Mouse (Mus musculus) hindbrain, embryonic 12.5 days (tissue): ENCODE data around the gene Cenpe. TPM values are rescaled to one million over a fixed set of nuclear protein-coding genes. Genes with fewer than 3 reads are reported as not detected.

ENCODE experiments used
- ATAC-seq: fragments of 200-750 bp; cut with Nextera tagmentation; 2 replicates; pipeline ENCODE4 v1.8.0; 2017; ENCODE audit warnings: moderate TSS enrichment; ENCODE audit not compliant: low FRiP score
- H3K27ac ChIP-seq: fragments of 300-500 bp; sonication (generic); 2 replicates; pipeline ENCODE4 v1.5.1; 2016; ENCODE audit warnings: mild to moderate bottlenecking
- H3K27me3 ChIP-seq: fragments of 300-500 bp; sonication (generic); 2 replicates; pipeline ENCODE4 v1.6.1; 2016; ENCODE audit warnings: mild to moderate bottlenecking
- H3K36me3 ChIP-seq: fragments of 300-500 bp; sonication (generic); 2 replicates; pipeline ENCODE4 v1.6.1; 2016; ENCODE audit warnings: mild to moderate bottlenecking
- H3K4me1 ChIP-seq: fragments of 300-500 bp; sonication (generic); 2 replicates; pipeline ENCODE4 v1.6.1; 2016
- H3K4me2 ChIP-seq: fragments of 300-500 bp; sonication (generic); replicated peaks from 2 replicates; pipeline ENCODE4 v1.6.1; 2016; ENCODE audit warnings: mild to moderate bottlenecking
- H3K4me3 ChIP-seq: fragments of 300-500 bp; sonication (generic); 2 replicates; pipeline ENCODE4 v1.5.1; 2016; ENCODE audit warnings: mild to moderate bottlenecking
- H3K9ac ChIP-seq: fragments of 300-500 bp; sonication (generic); 2 replicates; pipeline ENCODE4 v1.6.1; 2016; ENCODE audit warnings: mild to moderate bottlenecking, moderate library complexity
- H3K9me3 ChIP-seq: fragments of 300-500 bp; sonication (generic); replicated peaks from 2 replicates; pipeline ENCODE4 v1.6.1; 2016; ENCODE audit warnings: mild to moderate bottlenecking
- WGBS: fragments of 180-500 bp; shearing (Covaris S2); methylation state at CpG from one replicate; pipeline ENCODE4 v1.1.7; 2016; 5-methylcytosine and 5-hydroxymethylcytosine counted together
- polyA plus RNA-seq: library from polyadenylated mRNA; unstranded; fragments of >200 nt; fragmentation: Nextera tagmentation; extraction: Ambion mirVana; gene quantifications from 2 replicates; pipeline ENCODE4 v1.2.1, GENCODE M21; 2016

The Cenpe gene
- polyA plus RNA-seq, 1 experiment from 2014 or later = 24.0 TPM

DNA sequence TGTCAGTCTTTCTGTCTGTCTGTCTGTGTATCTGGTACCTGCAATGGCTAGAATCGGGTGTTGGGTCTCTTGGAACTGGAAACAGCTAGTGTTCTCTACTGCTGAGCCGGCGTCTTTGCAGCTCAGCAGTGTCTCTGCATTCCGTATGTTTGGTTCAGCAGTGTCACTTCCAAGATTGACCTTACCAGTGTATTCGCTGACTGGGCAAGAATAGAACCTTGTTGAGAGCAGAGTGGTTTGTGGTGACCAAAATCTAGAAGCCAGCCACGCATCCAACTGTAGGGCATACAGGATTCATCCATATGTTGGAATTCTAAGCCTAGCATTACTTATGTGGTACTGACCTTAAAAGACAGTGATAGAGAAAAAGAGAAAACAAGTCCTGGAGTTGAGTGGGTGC, 39.5 kb downstream of the Cenpe start:
- H3K4me3 ChIP-seq = no peak overlapping the region
- H3K27me3 ChIP-seq = no peaks in the 10 kb centered on the region
- H3K9me3 ChIP-seq = no peaks in the 10 kb centered on the region
- H3K27ac ChIP-seq = no peak overlapping the region
- no peaks in the 10 kb centered on the region for H3K4me1 ChIP-seq
- H3K9ac ChIP-seq = no peak overlapping the region
- H3K4me2 ChIP-seq = no peak overlapping the region
- WGBS = 93% methylated on average over 6 of the region's 6 CpGs
- ATAC-seq = no peak
- peaks cover 50% of the 10 kb centered on the region for H3K36me3 ChIP-seq

DNA sequence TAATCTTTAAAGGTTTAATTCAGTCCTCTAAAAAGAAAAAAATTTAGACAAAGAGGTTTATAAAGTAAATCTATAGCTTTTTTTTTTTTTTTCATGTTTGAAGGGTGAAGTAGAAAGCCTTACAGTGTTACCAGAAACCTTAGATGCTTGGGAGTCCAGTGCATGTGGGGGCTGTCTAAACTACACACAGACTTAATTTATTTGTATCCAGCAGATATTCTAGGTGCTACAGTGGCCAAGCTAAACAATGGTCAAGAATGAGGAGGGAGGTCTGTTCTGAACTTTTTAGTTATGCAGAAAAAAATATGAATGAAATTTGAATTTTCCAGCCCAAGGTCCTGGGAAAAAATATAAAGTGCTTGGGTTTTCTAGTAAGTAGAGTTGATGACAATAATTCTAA, 42.4 kb downstream of the Cenpe start:
- ATAC-seq = no peak
- Histone ChIP-seq H3K4me2 (no peak overlapping the region), H3K4me3 (no peak overlapping the region), H3K36me3 (peaks cover 43% of the 10 kb centered on the region), H3K9ac (no peak overlapping the region), H3K27me3 (no peaks in the 10 kb centered on the region), H3K4me1 (no peaks in the 10 kb centered on the region), H3K27ac (no peak overlapping the region), H3K9me3 (no peaks in the 10 kb centered on the region)

DNA sequence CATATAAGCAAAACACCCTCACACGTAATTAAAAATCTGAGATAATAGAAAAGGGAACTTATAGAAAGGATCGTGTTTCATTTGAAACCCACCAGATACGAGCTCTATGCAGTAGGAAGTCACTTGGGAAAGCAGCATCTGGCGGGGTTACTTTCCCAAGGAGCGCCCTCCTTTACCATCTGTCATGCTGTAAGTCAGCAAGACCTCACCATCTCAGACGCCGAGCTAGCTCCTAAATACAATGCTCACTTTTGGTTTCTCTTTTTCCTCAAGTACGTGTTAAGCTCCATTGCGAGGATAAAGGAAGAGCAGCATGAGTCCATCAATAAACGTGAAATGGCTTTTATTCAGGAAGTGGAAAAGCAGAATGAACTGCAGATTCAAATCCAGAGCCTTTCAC, 46.6 kb downstream of the Cenpe start:
- Histone ChIP-seq H3K9ac (no peak overlapping the region), H3K27me3 (no peaks in the 10 kb centered on the region), H3K4me1 (no peaks in the 10 kb centered on the region), H3K9me3 (no peaks in the 10 kb centered on the region), H3K36me3 (peaks cover 56% of the 10 kb centered on the region), H3K27ac (no peak overlapping the region), H3K4me2 (no peak overlapping the region), H3K4me3 (no peak overlapping the region)
- no peak for ATAC-seq
- 88% methylated on average over 10 of the region's 10 CpGs for WGBS

DNA sequence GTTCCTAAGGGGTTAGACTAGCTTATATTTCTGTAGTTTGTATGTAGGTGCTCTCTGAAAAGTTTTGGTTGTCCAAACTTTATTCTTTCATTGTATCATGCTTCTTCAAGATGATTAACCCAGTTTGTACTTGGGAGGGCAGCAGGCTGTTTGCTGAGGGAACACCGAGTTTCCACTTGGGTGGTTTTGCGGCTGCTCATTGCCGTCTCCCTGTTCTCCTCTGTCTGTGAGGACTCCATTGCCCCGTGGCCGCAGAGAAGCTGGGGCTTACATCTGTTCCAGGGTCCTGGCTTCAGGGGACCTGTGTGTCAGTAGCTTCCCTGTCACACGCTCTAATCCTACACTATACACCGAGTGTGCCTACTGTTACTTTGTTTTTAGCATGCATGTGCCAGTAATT, 47.9 kb downstream of the Cenpe start:
- Histone ChIP-seq H3K9me3 (no peaks in the 10 kb centered on the region), H3K4me2 (no peak overlapping the region), H3K27me3 (no peaks in the 10 kb centered on the region), H3K4me3 (no peak overlapping the region), H3K27ac (no peak overlapping the region), H3K9ac (no peak overlapping the region), H3K36me3 (peaks cover 69% of the 10 kb centered on the region), H3K4me1 (no peaks in the 10 kb centered on the region)
- 89% methylated on average over 7 of the region's 7 CpGs for WGBS
- no peak for ATAC-seq

DNA sequence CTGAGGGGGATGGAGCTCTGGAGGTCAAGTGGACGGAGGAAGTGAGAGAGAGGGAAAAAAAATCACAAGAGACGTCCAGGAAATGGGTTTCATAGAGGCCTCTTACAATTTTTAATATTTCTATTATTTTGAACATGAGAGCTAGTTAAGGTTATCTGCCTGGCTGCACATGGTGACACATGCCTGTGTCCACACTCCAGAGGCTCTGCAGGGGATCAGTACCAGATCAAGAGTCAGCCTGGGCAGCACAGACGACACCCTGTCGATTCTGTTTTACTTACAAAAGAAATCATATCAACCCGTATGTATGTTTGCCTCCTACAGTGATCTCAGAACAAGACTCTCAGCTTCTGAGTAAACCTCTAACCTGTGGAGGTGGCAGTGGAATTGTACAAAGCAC, 56.3 kb downstream of the Cenpe start:
- no peaks in the 10 kb centered on the region for H3K4me1 ChIP-seq
- H3K4me3 ChIP-seq = no peak overlapping the region
- H3K9ac ChIP-seq = no peak overlapping the region
- H3K9me3 ChIP-seq = no peaks in the 10 kb centered on the region
- no peak overlapping the region for H3K4me2 ChIP-seq
- no peaks in the 10 kb centered on the region for H3K27me3 ChIP-seq
- ATAC-seq = no peak
- peaks cover 63% of the 10 kb centered on the region for H3K36me3 ChIP-seq
- H3K27ac ChIP-seq = no peak overlapping the region
- WGBS = 89% methylated on average over 5 of the region's 5 CpGs

DNA sequence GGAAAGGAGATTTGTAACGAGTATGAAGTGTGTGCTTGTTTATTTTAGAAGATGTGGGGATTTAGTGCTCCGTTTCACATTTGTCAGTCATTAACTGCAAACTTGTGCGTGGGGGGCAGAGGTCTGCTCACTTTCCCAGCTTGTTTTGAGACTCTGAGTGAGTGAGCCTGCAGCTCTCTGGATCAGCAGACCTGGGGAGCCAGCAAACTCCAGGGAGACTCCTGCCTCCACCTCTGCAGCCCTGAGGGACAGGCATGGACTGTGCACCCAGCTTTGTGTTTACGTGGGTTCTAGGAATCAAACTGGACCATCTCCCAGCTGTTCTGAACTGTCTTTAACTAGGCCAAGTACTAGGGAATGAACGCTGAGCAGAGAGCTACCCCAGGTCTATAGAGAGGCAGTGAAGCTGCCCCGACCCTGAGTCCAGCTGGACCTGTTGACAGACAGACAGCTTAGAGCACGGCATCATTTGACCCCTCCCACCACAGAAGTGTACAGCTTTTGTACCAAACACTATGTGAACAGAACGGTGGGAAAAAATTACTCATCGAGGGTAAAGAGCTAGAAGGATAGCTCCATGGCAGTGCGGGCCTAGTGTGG, 57.2 kb downstream of the Cenpe start:
- WGBS = 88% methylated on average over 10 of the region's 10 CpGs
- H3K9me3 ChIP-seq = no peaks in the 10 kb centered on the region
- ATAC-seq = no peak

DNA sequence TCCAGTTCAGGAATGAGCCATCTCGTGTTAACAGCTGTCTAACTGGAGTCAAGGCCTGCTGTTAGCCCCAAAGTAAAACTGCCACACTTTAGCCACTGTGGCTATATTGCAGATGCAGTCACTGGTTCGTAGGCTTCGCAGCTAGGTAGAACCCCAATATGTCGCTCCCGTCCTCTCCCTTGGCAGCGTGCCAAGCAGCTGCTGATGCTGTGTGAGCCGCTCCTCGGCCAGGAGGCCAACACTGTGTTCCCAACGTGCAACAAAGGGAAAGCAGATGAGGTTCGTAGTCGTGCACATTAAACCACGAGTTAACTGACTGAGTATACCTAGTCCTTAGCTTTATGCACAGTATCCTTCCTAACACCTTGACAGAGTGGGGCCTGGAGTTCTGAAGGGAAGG, 60.3 kb downstream of the Cenpe start:
- no peak for ATAC-seq
- Histone ChIP-seq H3K9me3 (no peaks in the 10 kb centered on the region), H3K4me1 (no peaks in the 10 kb centered on the region), H3K4me3 (no peak overlapping the region), H3K27ac (no peak overlapping the region), H3K4me2 (no peak overlapping the region), H3K27me3 (no peaks in the 10 kb centered on the region), H3K36me3 (peaks cover 41% of the 10 kb centered on the region), H3K9ac (no peak overlapping the region)
- WGBS = 82% methylated on average over 12 of the region's 12 CpGs

More for the DNA sequence above, 57.2 kb downstream of the Cenpe start:
- Histone ChIP-seq H3K4me2 (no peak overlapping the region), H3K27me3 (no peaks in the 10 kb centered on the region), H3K36me3 (peaks cover 57% of the 10 kb centered on the region), H3K27ac (no peak overlapping the region), H3K4me1 (no peaks in the 10 kb centered on the region), H3K4me3 (no peak overlapping the region), H3K9ac (no peak overlapping the region)

DNA sequence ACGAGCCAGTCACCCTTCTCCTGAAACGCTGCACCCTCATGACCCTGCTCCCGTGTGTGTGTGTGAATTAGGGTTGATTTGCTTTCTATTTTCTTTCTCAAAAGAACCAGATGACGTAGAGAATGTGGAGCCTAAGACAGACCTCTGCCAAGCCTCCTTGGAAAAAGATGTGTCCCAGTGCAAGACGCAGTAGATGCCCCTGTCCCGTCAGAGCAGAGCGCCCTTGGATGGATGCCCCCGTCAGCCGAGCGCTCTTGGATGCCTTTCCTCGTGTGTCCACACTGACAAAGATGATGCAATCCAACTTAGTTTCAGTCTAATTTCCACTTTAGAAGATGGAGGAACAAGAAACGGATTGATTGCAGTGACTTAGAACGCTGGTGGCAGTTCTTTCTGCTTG, 60.7 kb downstream of the Cenpe start:
- Histone ChIP-seq H3K27me3 (no peaks in the 10 kb centered on the region), H3K27ac (no peak overlapping the region), H3K9ac (no peak overlapping the region), H3K36me3 (peaks cover 41% of the 10 kb centered on the region), H3K4me3 (no peak overlapping the region), H3K9me3 (no peaks in the 10 kb centered on the region), H3K4me2 (no peak overlapping the region), H3K4me1 (no peaks in the 10 kb centered on the region)
- WGBS = 92% methylated on average over 13 of the region's 13 CpGs
- ATAC-seq = no peak

DNA sequence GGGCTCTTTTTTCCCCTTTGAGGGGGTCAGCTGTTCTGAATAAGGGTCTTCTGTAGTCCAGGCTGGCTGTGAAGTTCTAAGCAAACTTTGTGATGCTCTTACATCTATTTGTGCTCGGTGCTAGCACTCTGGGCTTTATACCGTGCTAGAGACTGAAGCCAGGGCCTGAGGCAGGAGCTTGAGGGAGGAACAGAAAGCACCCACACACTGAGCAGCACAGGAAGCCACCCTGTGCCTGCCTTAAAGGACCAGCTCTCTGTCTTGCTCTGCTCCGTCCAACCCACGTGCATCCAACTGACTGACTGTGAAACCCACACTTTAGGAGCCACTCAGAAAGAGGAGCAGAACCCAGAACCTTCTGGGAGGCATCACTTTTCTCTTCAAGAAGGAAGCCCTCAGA, 67.8 kb downstream of the Cenpe start:
- WGBS = 77% methylated on average over 4 of the region's 4 CpGs
- H3K4me2 ChIP-seq = no peak overlapping the region
- no peak overlapping the region for H3K27ac ChIP-seq
- 0 out of 2 replicates have a peak, but pooled peaks have one; percentile 6 for ATAC-seq
- H3K9ac ChIP-seq = no peak overlapping the region
- H3K36me3 ChIP-seq = no peaks in the 10 kb centered on the region
- no peaks in the 10 kb centered on the region for H3K27me3 ChIP-seq
- no peak overlapping the region for H3K4me3 ChIP-seq
- no peaks in the 10 kb centered on the region for H3K9me3 ChIP-seq
- H3K4me1 ChIP-seq = peaks cover 3% of the 10 kb centered on the region; the same call in 1 of the 2 replicates

DNA sequence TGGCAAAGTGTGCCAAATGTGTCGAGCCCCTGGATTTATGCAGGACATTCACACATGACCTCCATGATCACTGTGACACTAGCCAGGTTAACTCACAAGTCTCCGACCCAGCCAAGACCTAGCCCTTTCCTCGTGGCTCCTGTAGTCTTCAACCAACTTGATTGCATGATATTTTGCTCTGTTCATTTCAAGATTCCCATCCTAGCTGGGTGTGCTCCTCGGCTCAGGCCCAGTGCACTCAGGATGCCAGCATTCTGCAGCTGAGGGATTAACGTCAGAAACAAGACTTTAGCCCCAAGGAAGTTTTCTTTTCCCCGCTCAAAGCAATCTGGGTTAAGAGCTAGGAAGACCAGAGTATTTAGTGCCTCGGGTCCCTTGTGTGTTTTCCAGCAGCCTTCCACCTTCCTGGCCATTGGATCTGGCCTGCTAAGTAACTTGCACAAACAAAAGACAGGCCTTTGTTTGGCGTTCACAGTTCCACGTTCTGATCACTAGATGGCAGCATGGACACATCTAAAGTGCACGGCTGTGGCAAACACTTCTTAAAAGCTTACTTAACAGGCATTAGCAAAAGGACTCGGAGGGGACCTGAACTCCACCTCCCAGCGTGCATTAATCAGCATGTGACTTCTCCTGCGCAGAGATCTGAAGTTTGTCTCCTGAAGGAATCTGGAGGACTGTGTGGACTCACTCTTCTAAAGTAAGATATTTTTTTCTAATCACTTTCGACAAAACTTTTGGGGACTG, 68.5 kb downstream of the Cenpe start, which contains the start of gene Bdh2:
Gene Bdh2 (plus strand): TSS at position 553 of the 747 bp plus-strand sequence.
- ATAC-seq = peak; percentile 82
- H3K27me3 ChIP-seq = no peaks in the 10 kb centered on the region
- H3K36me3 ChIP-seq = no peaks in the 10 kb centered on the region
- no peak within 1 kb of the TSS for H3K4me2 ChIP-seq
- peaks cover 3% of the 10 kb centered on the region; the same call in 1 of the 2 replicates for H3K4me1 ChIP-seq
- WGBS = 27% methylated on average over 14 of the region's 14 CpGs
- H3K4me3 ChIP-seq = no peak within 1 kb of the TSS
- no peak within 1 kb of the TSS; the same call in 1 of the 2 replicates for H3K9ac ChIP-seq
- no peak within 1 kb of the TSS for H3K27ac ChIP-seq
- no peaks in the 10 kb centered on the region for H3K9me3 ChIP-seq

DNA sequence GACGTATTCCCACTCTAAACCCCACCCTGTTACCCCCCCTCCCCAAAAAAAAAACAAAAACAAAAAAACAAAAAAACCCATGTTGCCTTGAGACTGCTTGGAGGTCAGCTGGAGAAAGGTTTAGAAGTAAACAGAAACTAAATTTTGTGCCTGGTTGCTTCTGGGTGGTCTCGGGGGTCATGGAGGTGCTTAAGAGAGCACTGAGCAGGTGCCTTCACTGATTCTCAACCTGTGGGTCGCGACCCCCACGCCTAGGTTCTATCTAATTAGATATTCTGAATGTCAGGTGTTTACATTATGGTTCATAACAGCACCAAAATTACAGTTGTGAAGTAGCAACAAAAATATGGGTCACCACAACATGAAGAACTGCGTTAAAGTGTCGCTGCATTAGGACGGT, 69.4 kb downstream of the Cenpe start:
- H3K4me1 ChIP-seq = peaks cover 3% of the 10 kb centered on the region; the same call in 1 of the 2 replicates
- H3K9me3 ChIP-seq = no peaks in the 10 kb centered on the region
- no peaks in the 10 kb centered on the region for H3K36me3 ChIP-seq
- no peak overlapping the region for H3K4me2 ChIP-seq
- no peak overlapping the region for H3K9ac ChIP-seq
- H3K27ac ChIP-seq = no peak overlapping the region
- H3K4me3 ChIP-seq = no peak overlapping the region
- 81% methylated on average over 8 of the region's 8 CpGs for WGBS
- no peaks in the 10 kb centered on the region for H3K27me3 ChIP-seq
- ATAC-seq = no peak

DNA sequence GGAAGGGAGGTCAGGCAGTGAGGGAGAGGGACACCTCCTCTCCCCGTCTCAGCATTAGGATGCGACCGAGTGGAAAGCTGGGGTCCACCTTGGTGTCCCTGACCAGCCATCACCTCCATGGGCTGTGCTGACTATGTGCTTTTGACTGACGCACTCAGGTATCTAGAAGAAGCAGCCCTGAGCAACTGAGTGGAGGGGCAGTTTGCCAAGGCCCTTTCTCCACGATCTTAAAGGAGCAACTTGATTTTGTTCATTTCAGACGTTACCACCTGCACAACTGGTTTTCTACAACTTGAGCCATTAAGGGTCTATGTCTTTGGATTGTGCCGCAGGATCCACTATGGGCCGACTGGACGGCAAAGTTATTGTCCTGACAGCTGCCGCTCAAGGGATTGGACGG, 72.9 kb downstream of the Cenpe start:
- H3K4me2 ChIP-seq = no peak overlapping the region
- no peaks in the 10 kb centered on the region for H3K27me3 ChIP-seq
- H3K4me3 ChIP-seq = no peak overlapping the region
- H3K4me1 ChIP-seq = peaks cover 3% of the 10 kb centered on the region; the same call in 1 of the 2 replicates
- 87% methylated on average over 11 of the region's 11 CpGs for WGBS
- H3K9ac ChIP-seq = no peak overlapping the region
- no peak overlapping the region for H3K27ac ChIP-seq
- no peaks in the 10 kb centered on the region for H3K9me3 ChIP-seq
- H3K36me3 ChIP-seq = no peaks in the 10 kb centered on the region
- ATAC-seq = no peak

DNA sequence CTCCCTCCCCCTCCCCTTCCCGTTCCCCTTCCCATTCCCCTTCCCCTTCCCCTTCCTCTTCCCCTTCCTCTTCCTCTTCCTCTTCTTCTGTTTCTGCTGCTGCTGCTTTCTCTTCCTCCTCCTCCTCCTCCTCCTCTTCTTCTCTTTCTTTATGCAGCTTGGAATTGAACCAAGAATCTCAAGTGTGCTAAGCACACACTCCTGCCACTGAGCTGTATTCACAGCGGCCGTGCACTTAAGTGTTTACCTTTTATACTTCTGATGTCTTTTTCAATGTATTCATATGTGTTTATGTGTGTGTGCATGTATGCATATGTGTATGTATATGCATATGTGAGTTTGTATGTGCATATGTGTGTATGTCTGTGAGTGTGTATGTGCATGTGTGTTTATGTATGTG, 73.5 kb downstream of the Cenpe start:
- Histone ChIP-seq H3K4me1 (peaks cover 1% of the 10 kb centered on the region; the same call in 1 of the 2 replicates), H3K27ac (no peak overlapping the region), H3K27me3 (no peaks in the 10 kb centered on the region), H3K9ac (no peak overlapping the region), H3K4me3 (no peak overlapping the region), H3K9me3 (no peaks in the 10 kb centered on the region), H3K36me3 (no peaks in the 10 kb centered on the region), H3K4me2 (no peak overlapping the region)
- ATAC-seq = no peak
- WGBS = 82% methylated on average over 3 of the region's 3 CpGs
